Mouse (Mus musculus) stomach, embryonic 16.5 days (tissue): ENCODE data around the gene Cux2. TPM values are rescaled to one million over a fixed set of nuclear protein-coding genes. Genes with fewer than 3 reads are reported as not detected.
A peak's percentile ranks its signal among the peaks of the same experiment; 100 is the strongest.

Source experiments
- ATAC-seq: fragments of 200-750 bp; cut with Nextera tagmentation; 2 replicates; pipeline ENCODE4 v1.8.0; 2017; ENCODE audit warnings: moderate number of reproducible peaks, moderate TSS enrichment; ENCODE audit not compliant: insufficient read depth, low FRiP score
- H3K27ac ChIP-seq: fragments of 300-500 bp; sonication (generic); 2 replicates; pipeline ENCODE4 v1.5.1; 2014; ENCODE audit warnings: low read length
- H3K27me3 ChIP-seq: fragments of 300-500 bp; sonication (generic); 2 replicates; pipeline ENCODE4 v1.6.1; 2014; ENCODE audit warnings: low read length, control low read depth, mixed read lengths; ENCODE audit not compliant: control insufficient read depth, insufficient read depth
- H3K36me3 ChIP-seq: fragments of 300-500 bp; sonication (generic); 2 replicates; pipeline ENCODE4 v1.6.1; 2014; ENCODE audit warnings: low read length; ENCODE audit not compliant: control insufficient read depth, insufficient read depth
- H3K4me1 ChIP-seq: fragments of 300-500 bp; sonication (generic); 2 replicates; pipeline ENCODE4 v1.6.1; 2014; ENCODE audit warnings: low read length, control low read depth, mixed read lengths; ENCODE audit not compliant: control insufficient read depth, insufficient read depth
- H3K4me2 ChIP-seq: fragments of 300-500 bp; sonication (generic); 2 replicates; pipeline ENCODE4 v1.6.1; 2014; ENCODE audit warnings: low read depth, low read length, mixed read lengths
- H3K4me3 ChIP-seq: fragments of 300-500 bp; sonication (generic); replicated peaks from 2 replicates; pipeline ENCODE4 v1.5.1; 2014; ENCODE audit warnings: mild to moderate bottlenecking, low read length
- H3K9ac ChIP-seq: fragments of 300-500 bp; sonication (generic); 2 replicates; pipeline ENCODE4 v1.6.1; 2014; ENCODE audit warnings: low read length
- H3K9me3 ChIP-seq: fragments of 300-500 bp; sonication (generic); replicated peaks from 2 replicates; pipeline ENCODE4 v1.6.1; 2016; ENCODE audit warnings: low read length, control low read depth; ENCODE audit not compliant: control insufficient read depth
- WGBS: fragments of 180-500 bp; shearing (Covaris S2); extraction: QIAGEN DNeasy Blood & Tissue Kit; methylation state at CpG from one replicate; pipeline ENCODE4 v1.1.7; 2014; 5-methylcytosine and 5-hydroxymethylcytosine counted together
- polyA plus RNA-seq: library from polyadenylated mRNA; unstranded; fragments of >200 nt; fragmentation: Nextera tagmentation; extraction: Ambion mirVana; gene quantifications from 2 replicates; pipeline ENCODE4 v1.2.1, GENCODE M21; 2015

Cux2 gene
- polyA plus RNA-seq, 1 experiment from 2014 or later = 3.5 TPM

DNA sequence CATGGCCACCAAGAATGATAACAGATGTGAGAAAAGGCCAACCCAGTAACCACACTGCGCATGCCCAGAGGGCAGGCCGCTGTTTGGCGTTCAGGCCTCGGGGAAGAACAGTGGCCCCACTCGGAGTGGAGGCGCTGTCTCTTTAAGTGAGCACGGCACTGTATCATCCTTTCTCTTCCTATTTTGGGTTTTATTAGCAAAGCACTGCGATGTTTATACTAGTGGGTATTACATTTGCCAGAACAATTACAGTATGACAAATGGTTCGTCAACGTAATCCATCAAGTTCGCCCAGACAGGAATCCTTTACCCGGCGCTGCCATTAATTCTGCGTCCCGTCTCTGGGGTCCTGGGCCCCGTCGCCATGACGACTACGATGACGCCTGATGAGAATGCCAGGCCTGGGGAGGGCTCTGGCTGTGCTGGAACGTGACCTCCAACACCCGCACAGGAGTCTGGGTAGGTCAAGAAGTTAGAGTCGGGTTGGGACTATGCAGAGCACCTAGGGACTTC is 77.2 kb downstream of the Cux2 start:
- no peaks in the 10 kb centered on the region for H3K36me3 ChIP-seq
- ATAC-seq = peak; percentile 51; the same call in 1 of the 2 replicates
- WGBS = 19% methylated on average over 23 of the region's 23 CpGs

GRCm38 (mm10) chr5:121968999-121969398 is 80.9 kb downstream of the Cux2 start:
- WGBS = 60% methylated on average over 15 of the region's 15 CpGs
- H3K9me3 ChIP-seq = no peaks in the 10 kb centered on the region
- ATAC-seq = no peak
- no peaks in the 10 kb centered on the region for H3K36me3 ChIP-seq
- no peak overlapping the region for H3K9ac ChIP-seq
- H3K4me1 ChIP-seq = peaks cover 14% of the 10 kb centered on the region; the same call in 1 of the 2 replicates
- H3K27ac ChIP-seq = no peak overlapping the region
- no peak overlapping the region for H3K4me2 ChIP-seq
- H3K27me3 ChIP-seq = no peaks in the 10 kb centered on the region
- H3K4me3 ChIP-seq = no peak overlapping the region

More for the DNA sequence above, 77.2 kb downstream of the Cux2 start:
- Histone ChIP-seq H3K4me1 (peaks cover 5% of the 10 kb centered on the region; the same call in 1 of the 2 replicates), H3K4me3 (no peak overlapping the region), H3K9ac (no peak overlapping the region), H3K27ac (peak overlapping the region; percentile 29; the same call in 1 of the 2 replicates), H3K27me3 (no peaks in the 10 kb centered on the region), H3K9me3 (no peaks in the 10 kb centered on the region), H3K4me2 (0 out of 2 replicates have a peak overlapping the region, but pooled peaks have one; percentile 5)

DNA sequence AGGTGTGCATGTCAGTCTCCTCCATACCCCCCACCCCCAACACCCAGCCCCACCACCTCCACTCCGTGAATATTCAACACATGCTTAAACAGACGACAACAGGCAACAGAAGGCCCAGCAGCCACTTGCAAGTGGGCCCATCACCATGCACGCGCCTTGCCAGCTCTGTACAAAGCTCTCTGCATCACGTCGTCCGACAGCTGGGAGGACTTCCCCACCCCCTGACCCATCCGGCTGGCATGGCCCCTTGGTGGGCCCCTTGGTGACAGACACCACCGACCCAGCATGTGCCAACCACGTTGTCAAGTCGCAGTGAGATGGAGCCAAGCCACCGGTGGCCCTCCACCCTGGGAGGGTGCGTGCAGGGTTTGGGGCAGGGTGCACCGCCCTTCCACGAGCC is 81.5 kb downstream of the Cux2 start:
- no peak overlapping the region for H3K27ac ChIP-seq
- H3K4me1 ChIP-seq = peaks cover 14% of the 10 kb centered on the region; the same call in 1 of the 2 replicates
- no peak overlapping the region for H3K9ac ChIP-seq
- 82% methylated on average over 15 of the region's 15 CpGs for WGBS
- no peaks in the 10 kb centered on the region for H3K9me3 ChIP-seq
- H3K36me3 ChIP-seq = no peaks in the 10 kb centered on the region
- no peaks in the 10 kb centered on the region for H3K27me3 ChIP-seq
- H3K4me2 ChIP-seq = no peak overlapping the region
- no peak for ATAC-seq
- H3K4me3 ChIP-seq = no peak overlapping the region

DNA sequence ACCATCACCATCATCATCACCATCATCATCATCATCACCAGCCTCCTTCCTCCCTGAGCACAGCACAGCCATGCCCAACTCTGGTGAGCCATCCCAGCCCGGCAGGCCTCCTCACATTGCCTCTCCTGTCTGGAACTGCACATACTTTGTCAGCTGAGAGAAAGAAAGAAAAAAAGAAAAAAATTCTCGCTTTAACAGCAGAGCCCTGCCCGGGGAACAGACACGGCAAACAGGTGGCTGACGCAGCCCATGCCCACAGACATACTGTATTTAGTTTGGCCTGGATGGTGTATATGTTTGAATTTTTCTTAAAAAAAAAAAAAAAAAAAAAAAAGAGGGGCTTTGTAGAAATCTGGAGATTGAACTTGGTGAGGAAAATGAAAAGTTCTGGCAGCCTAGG is 82.4 kb downstream of the Cux2 start:
- Histone ChIP-seq H3K36me3 (no peaks in the 10 kb centered on the region), H3K27me3 (no peaks in the 10 kb centered on the region), H3K4me1 (peaks cover 13% of the 10 kb centered on the region; the same call in 1 of the 2 replicates), H3K9me3 (no peaks in the 10 kb centered on the region), H3K9ac (no peak overlapping the region), H3K4me3 (no peak overlapping the region), H3K4me2 (no peak overlapping the region), H3K27ac (no peak overlapping the region)
- WGBS = 66% methylated on average over 5 of the region's 5 CpGs
- ATAC-seq = no peak

GRCm38 (mm10) chr5:121966940-121967339 is 83.0 kb downstream of the Cux2 start:
- Histone ChIP-seq H3K4me1 (peaks cover 9% of the 10 kb centered on the region; the same call in 1 of the 2 replicates), H3K27ac (no peak overlapping the region), H3K27me3 (no peaks in the 10 kb centered on the region), H3K4me3 (no peak overlapping the region), H3K4me2 (no peak overlapping the region), H3K9me3 (no peaks in the 10 kb centered on the region), H3K36me3 (no peaks in the 10 kb centered on the region), H3K9ac (no peak overlapping the region)
- WGBS = 31% methylated on average over 16 of the region's 16 CpGs
- ATAC-seq = no peak

- Histone ChIP-seq H3K4me3 (no peak overlapping the region), H3K27me3 (no peaks in the 10 kb centered on the region), H3K9me3 (no peaks in the 10 kb centered on the region), H3K4me1 (peaks cover 23% of the 10 kb centered on the region), H3K4me2 (no peak overlapping the region), H3K9ac (no peak overlapping the region), H3K36me3 (no peaks in the 10 kb centered on the region), H3K27ac (no peak overlapping the region)
- no peak for ATAC-seq
- 76% methylated on average over 10 of the region's 10 CpGs for WGBS
Observed at GRCm38 (mm10) chr5:121962974-121963373, 86.9 kb downstream of the Cux2 start.

- no peak overlapping the region for H3K9ac ChIP-seq
- ATAC-seq = no peak
- H3K9me3 ChIP-seq = no peaks in the 10 kb centered on the region
- no peak overlapping the region for H3K4me2 ChIP-seq
- H3K4me3 ChIP-seq = no peak overlapping the region
- H3K27ac ChIP-seq = no peak overlapping the region
- peaks cover 21% of the 10 kb centered on the region for H3K4me1 ChIP-seq
- no peaks in the 10 kb centered on the region for H3K36me3 ChIP-seq
- WGBS = 86% methylated on average over 7 of the region's 7 CpGs
- no peaks in the 10 kb centered on the region for H3K27me3 ChIP-seq
Observed at GRCm38 (mm10) chr5:121962359-121962758, 87.5 kb downstream of the Cux2 start.

- Histone ChIP-seq H3K9me3 (no peaks in the 10 kb centered on the region), H3K27me3 (no peaks in the 10 kb centered on the region), H3K36me3 (no peaks in the 10 kb centered on the region), H3K27ac (no peak overlapping the region), H3K9ac (no peak overlapping the region), H3K4me3 (no peak overlapping the region), H3K4me2 (no peak overlapping the region), H3K4me1 (peaks cover 14% of the 10 kb centered on the region)
- WGBS = 83% methylated on average over 8 of the region's 8 CpGs
- ATAC-seq = no peak
Observed at GRCm38 (mm10) chr5:121961256-121961655, 88.6 kb downstream of the Cux2 start.

DNA sequence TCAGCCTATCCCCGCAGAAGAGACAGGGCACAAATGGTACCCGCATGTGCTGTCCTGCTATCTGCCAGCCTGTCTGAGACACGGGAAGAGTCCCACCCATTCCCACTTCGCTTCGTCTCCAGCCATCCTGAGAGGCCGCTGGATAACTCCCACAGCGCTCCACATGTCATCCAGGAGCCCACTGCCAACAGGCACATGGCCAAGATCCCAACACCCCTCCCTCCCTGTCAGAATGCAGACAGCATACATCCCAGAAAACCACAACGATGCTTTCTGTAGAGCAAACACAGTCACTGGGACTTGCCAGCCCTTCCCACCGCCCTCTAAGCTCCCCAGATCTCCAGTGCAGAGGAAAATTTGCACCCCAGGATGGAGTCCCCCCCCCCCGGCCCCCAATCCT is 90.2 kb downstream of the Cux2 start:
- Histone ChIP-seq H3K36me3 (no peaks in the 10 kb centered on the region), H3K4me3 (no peak overlapping the region), H3K4me1 (peaks cover 14% of the 10 kb centered on the region), H3K27me3 (no peaks in the 10 kb centered on the region), H3K4me2 (no peak overlapping the region), H3K27ac (peak overlapping the region; percentile 17; the same call in 1 of the 2 replicates), H3K9ac (no peak overlapping the region), H3K9me3 (no peaks in the 10 kb centered on the region)
- ATAC-seq = peak; percentile 64
- 45% methylated on average over 10 of the region's 10 CpGs for WGBS
